Mouse (Mus musculus) frontal cortex, adult 2 months (tissue): ENCODE data around the gene Gp9. TPM values are rescaled to one million over a fixed set of nuclear protein-coding genes. Genes with fewer than 3 reads are reported as not detected.

Experiments
- DNase-seq, 2 experiments: peaks; one replicate each; pipeline ENCODE4 v3.0.0; 2022; ENCODE audit warnings: low spot score in 1 of 2; ENCODE audit errors: extremely low spot score in 1 of 2
- polyA plus RNA-seq: library from polyadenylated mRNA; depleted of rRNA; stranded (reverse); fragments of >200 nt; gene quantifications from 2 replicates; pipeline ENCODE4 v1.2.3, GENCODE M21; 2012; rRNA removed

Gene Gp9
- polyA plus RNA-seq, 1 experiment: 1.9 TPM

DNA sequence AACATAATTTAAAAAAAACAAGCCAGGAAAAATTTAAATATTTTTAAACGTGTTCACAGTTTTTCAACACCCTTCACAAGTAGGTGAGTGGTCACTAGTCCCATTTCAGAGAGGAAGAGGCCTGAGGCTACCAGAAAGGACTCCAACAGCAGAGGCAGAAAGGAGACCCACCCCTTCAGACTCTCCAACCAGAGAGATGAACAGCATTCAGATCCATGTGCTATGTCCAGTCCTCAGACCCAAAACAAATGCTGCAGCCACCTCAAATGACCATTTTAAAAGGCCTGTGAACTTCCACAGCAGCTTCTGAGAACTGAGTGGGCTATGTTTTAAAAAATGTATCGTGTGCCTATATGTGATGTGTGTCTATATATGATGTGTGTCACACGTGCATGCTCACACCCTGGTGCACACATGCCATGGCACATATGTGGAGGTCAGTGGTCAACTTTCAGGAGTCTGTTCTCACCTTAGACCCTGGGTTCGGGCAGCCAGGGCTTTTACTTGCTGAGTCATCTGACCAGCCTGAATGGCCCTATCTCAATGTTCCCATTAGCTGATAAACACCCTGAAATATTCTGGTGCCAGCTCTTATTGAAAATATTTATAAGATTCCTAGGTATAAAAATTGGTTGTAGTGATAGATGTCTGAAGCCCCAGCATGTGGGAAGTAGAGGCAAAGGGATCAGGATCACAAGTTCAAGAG lies 30.0 kb downstream of the Gp9 start:
- DNase-seq: no peak

DNA sequence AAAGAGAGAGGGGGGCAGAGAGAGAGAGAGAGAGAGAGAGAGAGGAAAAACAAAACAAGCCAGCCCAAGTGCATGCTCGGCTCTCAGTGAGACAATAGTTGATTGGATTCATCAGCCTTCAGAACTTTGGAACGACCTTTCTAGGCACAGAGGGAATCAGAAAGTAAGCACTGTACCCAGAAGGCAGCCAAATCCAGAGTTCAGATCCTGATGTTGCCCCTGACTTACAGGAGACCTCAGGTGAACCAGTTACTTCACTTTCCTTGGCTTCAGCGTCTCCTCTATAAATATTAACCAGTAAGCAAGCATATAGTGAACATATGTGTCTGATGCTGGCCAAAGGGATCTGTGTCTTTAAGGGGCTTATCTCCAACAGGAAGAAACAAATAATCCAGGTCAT lies 30.6 kb downstream of the Gp9 start:
- no peak for DNase-seq

DNA sequence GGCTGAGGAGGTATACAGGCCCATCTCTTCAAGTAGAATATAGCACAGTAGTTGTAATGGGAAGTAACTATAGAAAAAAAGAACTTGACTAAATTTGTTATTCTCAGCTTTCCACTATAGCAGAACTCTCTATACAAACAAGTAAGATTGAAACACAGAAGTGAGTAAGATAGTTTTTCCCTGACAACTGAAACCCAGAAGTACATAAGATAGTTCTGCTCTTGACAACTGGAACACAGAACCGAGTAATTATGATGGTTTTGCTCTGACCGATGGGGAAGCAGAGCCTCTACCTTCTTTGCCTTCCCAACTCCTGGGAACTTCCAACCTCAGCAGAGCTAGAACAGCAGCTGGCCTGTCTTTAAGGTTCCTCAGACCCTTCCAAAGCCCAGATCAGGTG lies 31.3 kb downstream of the Gp9 start:
- no peak for DNase-seq

DNA sequence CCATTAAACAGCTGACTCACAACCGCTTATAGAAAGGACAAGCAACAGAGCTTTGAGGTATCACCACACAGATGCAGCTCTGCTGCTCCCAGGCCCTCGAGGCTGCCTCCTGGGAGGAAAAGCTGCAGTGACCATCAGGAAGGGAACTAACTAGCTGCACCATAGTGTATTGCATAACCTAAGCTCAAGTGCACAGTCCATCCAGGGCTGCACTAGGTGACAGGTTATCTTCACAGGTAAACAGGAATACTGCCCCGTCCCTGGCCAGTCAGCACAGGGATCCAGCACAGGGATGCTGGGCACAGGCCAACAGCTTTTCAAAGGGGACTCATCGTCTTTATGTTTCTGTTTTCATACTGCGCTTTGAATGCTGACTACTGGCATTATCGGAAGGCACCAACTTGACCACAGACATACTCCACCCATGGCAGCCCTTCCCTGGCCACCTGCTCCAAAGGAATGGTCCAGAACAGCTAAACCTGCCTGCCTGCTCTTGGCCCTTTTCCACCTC lies 31.8 kb downstream of the Gp9 start:
- DNase-seq: no peak

DNA sequence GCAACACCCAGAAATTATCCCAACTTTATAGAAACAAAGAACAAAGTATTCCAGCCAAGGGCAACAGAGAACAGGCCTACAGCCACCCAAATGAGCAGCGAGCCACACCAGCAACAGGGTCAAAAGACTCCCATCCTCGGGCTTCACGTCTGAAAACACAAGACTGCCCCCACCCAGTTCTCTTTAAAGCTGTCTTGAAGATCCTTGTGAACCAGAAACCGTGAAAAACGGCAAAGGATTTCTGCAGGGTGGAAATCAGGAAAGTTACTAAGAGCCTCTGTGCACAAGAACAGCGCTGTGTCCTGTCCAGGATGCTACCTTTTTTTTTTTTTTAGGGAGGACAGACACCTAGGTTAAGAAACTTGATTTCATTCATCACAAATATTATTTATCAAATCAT lies 32.4 kb downstream of the Gp9 start:
- DNase-seq: no peak

DNA sequence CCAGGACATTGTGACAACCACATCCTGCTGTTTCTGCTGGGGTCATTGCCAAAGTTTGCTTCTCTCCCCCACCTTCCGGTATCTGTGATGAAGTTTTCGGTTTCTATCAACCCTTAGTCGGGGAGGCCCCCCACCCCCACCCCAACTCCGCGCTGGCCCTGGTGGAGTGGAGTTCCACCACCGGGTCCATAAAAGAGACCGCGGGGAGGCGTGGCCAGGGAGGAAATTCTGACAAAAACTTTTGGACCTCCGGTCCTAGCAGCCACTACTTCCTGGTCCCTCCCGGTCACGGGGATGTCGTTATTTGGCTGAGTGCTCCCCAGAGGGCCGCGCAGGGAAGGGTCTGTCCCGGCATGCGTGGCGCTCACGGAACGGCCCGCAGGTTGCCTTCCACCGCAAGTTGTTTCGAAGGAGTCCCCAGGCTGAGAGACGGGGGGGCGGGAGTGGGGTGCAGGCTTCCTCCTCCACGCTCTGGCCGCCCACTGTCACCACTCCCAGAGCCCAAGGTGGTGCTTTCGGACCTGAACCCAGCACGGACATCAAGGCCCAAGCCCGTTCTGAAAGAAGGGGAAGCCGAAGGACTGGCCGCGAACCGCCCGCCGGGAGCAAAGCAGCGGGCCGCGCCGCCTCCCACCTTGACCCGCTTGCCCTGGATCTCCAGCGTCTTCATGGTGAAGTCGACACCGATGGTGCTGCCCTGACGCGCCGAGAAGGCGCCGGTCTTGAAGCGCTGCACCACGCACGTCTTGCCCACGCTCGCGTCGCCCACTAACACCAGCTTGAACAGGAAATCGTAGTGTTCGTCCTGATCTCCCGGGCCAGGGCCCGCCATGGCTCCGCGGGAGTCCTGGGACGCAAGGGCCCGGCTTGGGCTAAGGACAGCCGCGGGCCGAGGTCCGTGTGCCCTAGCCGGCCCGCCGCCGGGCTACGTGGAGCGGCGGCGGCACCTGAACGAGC lies 33.1 kb downstream of the Gp9 start:
- peak in 1 of 2 experiments; percentile 60 for DNase-seq

DNA sequence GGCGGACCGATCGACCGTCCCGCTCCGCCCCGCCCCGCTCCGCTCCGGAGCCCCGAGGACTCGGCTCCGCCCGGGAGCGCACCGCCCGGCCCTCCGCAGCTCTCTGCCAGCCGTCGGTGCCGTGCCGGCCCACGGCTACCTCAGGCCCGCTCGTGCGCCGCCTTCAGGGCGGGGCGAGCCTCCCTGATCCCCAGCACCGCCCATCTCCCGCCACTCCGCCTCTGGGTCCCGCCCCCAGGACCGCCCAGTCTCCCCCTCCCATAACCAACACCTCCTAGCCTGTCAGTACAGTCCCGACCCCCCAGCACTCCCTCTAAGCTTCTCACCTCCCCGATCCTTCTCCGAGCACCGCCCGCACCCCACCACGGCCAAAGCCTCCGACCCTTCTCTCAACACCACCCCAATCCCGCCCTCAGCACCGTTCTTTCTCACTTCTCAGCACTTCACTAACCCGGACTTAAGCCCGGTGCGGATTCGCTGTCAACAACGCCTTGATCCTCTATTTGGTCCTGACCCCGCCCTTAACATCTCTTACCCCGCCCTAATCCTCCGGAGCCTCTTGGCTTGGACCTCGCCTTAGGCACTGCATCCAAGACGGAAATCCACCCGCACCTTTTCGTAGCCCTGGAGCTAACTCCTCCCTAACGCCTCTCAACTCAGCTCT lies 33.9 kb downstream of the Gp9 start, which contains the start of gene Rab43:
Rab43 (minus strand) TSS at position 490 of the 664 bp plus-strand sequence.
- DNase-seq: peak; percentile 78 to 89

DNA sequence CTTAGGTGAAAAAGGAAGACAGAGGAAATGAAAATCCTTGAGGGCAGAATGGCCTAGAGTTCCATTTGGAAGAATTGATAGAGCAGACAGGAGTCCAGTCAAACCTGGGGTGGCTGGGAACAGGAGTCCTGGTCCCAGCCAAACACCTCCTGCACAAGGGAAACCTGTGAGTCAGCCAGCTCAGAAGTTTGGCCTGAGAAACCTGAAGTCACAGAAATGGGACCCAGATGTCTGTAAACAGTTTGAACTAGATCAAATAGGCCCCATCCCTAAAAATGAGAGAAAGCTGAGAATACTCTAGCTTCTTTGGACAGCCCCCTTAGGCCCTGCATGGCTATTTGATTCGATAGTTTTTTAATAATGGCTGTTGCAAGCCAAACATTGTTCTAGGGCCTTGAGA lies 34.8 kb downstream of the Gp9 start:
- DNase-seq: no peak

DNA sequence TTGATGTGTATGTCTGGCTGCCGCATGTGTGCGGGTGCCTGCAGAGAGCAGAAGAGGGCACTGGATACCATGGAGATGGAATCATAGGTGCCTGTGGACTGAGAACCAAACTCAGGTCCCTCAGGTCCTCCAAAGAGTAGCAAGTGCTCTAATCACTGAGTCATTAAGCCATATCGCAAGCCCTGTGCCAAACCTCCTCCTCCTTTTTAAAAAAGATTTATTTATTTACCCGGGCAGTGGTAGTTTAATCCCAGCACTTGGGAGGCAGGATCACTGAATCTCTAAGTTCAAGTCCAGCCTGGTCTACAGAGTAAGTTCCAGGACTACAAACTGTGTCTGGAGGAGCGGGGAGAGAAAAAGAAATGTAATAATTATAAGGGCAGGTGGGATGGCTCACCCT lies 36.6 kb downstream of the Gp9 start:
- no peak for DNase-seq

DNA sequence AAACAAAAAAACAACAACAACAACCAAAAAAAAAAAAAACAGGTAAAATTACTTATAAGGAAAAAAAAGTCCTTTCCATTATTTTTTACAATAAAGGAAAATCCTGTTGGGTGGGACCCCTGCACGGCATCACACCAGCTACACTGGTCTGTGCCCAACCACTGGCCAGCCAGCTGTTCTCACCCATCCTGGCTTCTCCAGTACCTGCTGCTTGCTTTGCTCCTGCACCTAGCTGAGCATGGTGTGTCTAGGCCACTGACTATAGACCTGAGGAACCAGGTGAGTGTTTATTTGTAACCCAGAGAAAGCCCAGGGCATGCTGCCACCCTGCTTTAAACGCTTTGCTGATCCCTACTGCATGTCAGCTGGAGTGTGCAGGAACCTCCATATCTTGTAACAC lies 42.5 kb downstream of the Gp9 start:
- DNase-seq: no peak

Other genes with a start within 250 kb of the Gp9 start
- gene Arhgap25, start 244.8 kb upstream of the Gp9 start, polyA plus RNA-seq: 3.4 and 3.5 TPM in 2 replicates
- gene Prokr1, start 187.3 kb upstream of the Gp9 start, polyA plus RNA-seq: 0.06 and 0.10 TPM in 2 replicates
- gene Aplf, start 105.9 kb upstream of the Gp9 start, polyA plus RNA-seq: 4.2 and 4.6 TPM in 2 replicates
- 4.3 and 4.5 TPM in 2 replicates for gene Efcc1, start 47.2 kb upstream of the Gp9 start, polyA plus RNA-seq
- gene Rab43, start 34.1 kb downstream of the Gp9 start, polyA plus RNA-seq: 15.3 and 17.2 TPM in 2 replicates
- gene Gm45140, start 57.7 kb downstream of the Gp9 start, polyA plus RNA-seq: 3.8 and 5.9 TPM in 2 replicates
- gene Isy1, start 60.7 kb downstream of the Gp9 start, polyA plus RNA-seq: 26.7 and 26.9 TPM in 2 replicates
- 326 and 335 TPM in 2 replicates for gene Cnbp, start 73.0 kb downstream of the Gp9 start, polyA plus RNA-seq
- gene Copg1, start 109.7 kb downstream of the Gp9 start, polyA plus RNA-seq: 170 TPM in 2 replicates
- 42.2 and 43.0 TPM in 2 replicates for gene Hmces, start 135.9 kb downstream of the Gp9 start, polyA plus RNA-seq
- 56.0 and 56.4 TPM in 2 replicates for gene H1fx, start 203.6 kb downstream of the Gp9 start, polyA plus RNA-seq